In the genomic region with DNA sequence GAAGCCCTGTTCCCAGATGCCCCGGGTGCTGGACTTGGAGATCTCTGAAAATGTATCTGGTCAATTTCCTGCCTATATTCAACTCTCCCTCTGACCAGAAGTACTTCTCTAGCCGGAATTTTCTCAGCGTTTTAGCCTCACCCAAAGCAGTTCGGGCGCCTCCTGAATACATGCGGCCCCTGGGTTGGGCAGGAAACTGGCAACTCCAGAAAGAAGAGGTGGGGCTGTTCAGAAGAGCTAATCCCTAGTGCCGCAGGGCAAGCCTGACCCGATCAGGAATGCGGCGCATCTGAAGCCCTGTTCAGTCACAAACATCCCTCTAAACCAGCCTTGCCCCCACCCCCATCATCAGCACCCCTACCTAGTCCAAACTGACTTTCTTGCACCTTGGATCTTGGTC, we compare ENCODE assay signal across 9 mouse cellular contexts. TPM values are rescaled to one million over a fixed set of nuclear protein-coding genes. Genes with fewer than 3 reads are reported as not detected.
DNase-seq lines count a peak whose midpoint lies in the region; ATAC-seq and TF ChIP-seq lines count a peak whose summit lies in the region.
"Had no signal": no experiment of that assay in that cellular context is flagged by ENCODE, and none has a peak within 500 bp of the region (broad histone marks: within the 10 kb centered on the region; RNA-seq: fewer than 3 reads in every experiment).

No protein-coding gene starts in this region.

- peak overlapping the region; percentile 81 for H3K4me2 ChIP-seq in forebrain, embryonic 11.5 days (ENCODE audit: low read depth, low read length, severe bottlenecking)
- H3K4me2 ChIP-seq in limb, embryonic 14.5 days (replicated peaks; ENCODE audit: low read depth, low read length, severe bottlenecking): peak overlapping the region; percentile 86
- H3K4me2 ChIP-seq in neural tube, embryonic 15.5 days: peak overlapping the region; percentile 88

- no peak for ATAC-seq in megakaryocyte, adult 5-6 weeks (ENCODE audit: poor library complexity, severe bottlenecking)
- peak; percentile 23 for ATAC-seq in forebrain, embryonic 11.5 days (replicated peaks; ENCODE audit: low FRiP score)
- peak; percentile 19; the same call in 1 of the 2 replicates for ATAC-seq in limb, embryonic 14.5 days (ENCODE audit: low FRiP score, low read depth)
- peak; percentile 18 for ATAC-seq in neural tube, embryonic 15.5 days (ENCODE audit: low FRiP score)

- peak overlapping the region; percentile 99 for H3K9ac ChIP-seq in forebrain, embryonic 11.5 days (ENCODE audit: low read length)
- peak overlapping the region; percentile 99 for H3K9ac ChIP-seq in limb, embryonic 14.5 days (ENCODE audit: low read depth, low read length, severe bottlenecking)
- H3K9ac ChIP-seq in neural tube, embryonic 15.5 days (replicated peaks): peak overlapping the region; percentile 97

- H3K4me3 ChIP-seq in megakaryocyte, embryonic 14.5 days (replicated peaks): peak overlapping the region; percentile 94
- H3K4me3 ChIP-seq in forebrain, embryonic 11.5 days (ENCODE audit: low read depth, low read length): peak overlapping the region; percentile 87
- peak overlapping the region; percentile 94 for H3K4me3 ChIP-seq in limb, embryonic 14.5 days (replicated peaks; ENCODE audit: low read length)
- peak overlapping the region; percentile 90 for H3K4me3 ChIP-seq in neural tube, embryonic 15.5 days (replicated peaks)

- no peaks in the 10 kb centered on the region for H3K9me3 ChIP-seq in megakaryocyte, embryonic 14.5 days
- H3K9me3 ChIP-seq in forebrain, embryonic 11.5 days (ENCODE audit: control insufficient read depth, low read length): no peaks in the 10 kb centered on the region
- H3K9me3 ChIP-seq in limb, embryonic 14.5 days (ENCODE audit: control insufficient read depth, low read length): no peaks in the 10 kb centered on the region
- H3K9me3 ChIP-seq in neural tube, embryonic 15.5 days (replicated peaks): no peaks in the 10 kb centered on the region

- peak overlapping the region; percentile 100 for H3K27ac ChIP-seq in forebrain, embryonic 11.5 days (ENCODE audit: low read depth, low read length)
- H3K27ac ChIP-seq in limb, embryonic 14.5 days (replicated peaks; ENCODE audit: low read depth, low read length): peak overlapping the region; percentile 100
- peak overlapping the region; percentile 98 for H3K27ac ChIP-seq in neural tube, embryonic 15.5 days (replicated peaks)

- peaks cover 38% of the 10 kb centered on the region for H3K27me3 ChIP-seq in megakaryocyte, embryonic 14.5 days (replicated peaks)
- H3K27me3 ChIP-seq in forebrain, embryonic 11.5 days (ENCODE audit: control insufficient read depth, insufficient read depth, low read length): no peaks in the 10 kb centered on the region
- no peaks in the 10 kb centered on the region for H3K27me3 ChIP-seq in limb, embryonic 14.5 days (ENCODE audit: control insufficient read depth, insufficient read depth, low read length)
- H3K27me3 ChIP-seq in neural tube, embryonic 15.5 days (replicated peaks): no peaks in the 10 kb centered on the region

- H3K36me3 ChIP-seq in megakaryocyte, embryonic 14.5 days (replicated peaks; ENCODE audit: low read length): peaks cover 10% of the 10 kb centered on the region
- H3K36me3 ChIP-seq in forebrain, embryonic 11.5 days (ENCODE audit: control insufficient read depth, insufficient read depth, low read length): no peaks in the 10 kb centered on the region
- peaks cover 19% of the 10 kb centered on the region for H3K36me3 ChIP-seq in limb, embryonic 14.5 days (ENCODE audit: control insufficient read depth, insufficient read depth, low read length)
- no peaks in the 10 kb centered on the region for H3K36me3 ChIP-seq in neural tube, embryonic 15.5 days

- peaks cover 64% of the 10 kb centered on the region for H3K4me1 ChIP-seq in megakaryocyte, embryonic 14.5 days
- H3K4me1 ChIP-seq in forebrain, embryonic 11.5 days (replicated peaks; ENCODE audit: control insufficient read depth, insufficient read depth, low read length): peaks cover 18% of the 10 kb centered on the region
- H3K4me1 ChIP-seq in limb, embryonic 14.5 days (ENCODE audit: control insufficient read depth, insufficient read depth, low read length): peaks cover 28% of the 10 kb centered on the region
- H3K4me1 ChIP-seq in neural tube, embryonic 15.5 days: peaks cover 43% of the 10 kb centered on the region

- TF ChIP-seq POLR2A in limb, embryonic 14.5 days (IDR thresholded peaks at IDR 0.05; ENCODE audit: borderline replicate concordance, extremely low read depth, insufficient read depth, insufficient read length): no peak

- intact Hi-C loops in left cerebral cortex, postnatal 36 days (cut with DNase I): loop anchor here (5.0 kb wide), 1 partner anchor 53 kb away; a partner anchor contains a TSS

- WGBS in forebrain, embryonic 11.5 days: 1% methylated on average over 10 of the region's 10 CpGs
- 0% methylated on average over 10 of the region's 10 CpGs for WGBS in limb, embryonic 14.5 days
- 3% methylated on average over 10 of the region's 10 CpGs for WGBS in neural tube, embryonic 15.5 days

- peak; percentile 83 for DNase-seq in forebrain, embryonic 11.5 days (ENCODE audit: low spot score)
- peak; percentile 54 for DNase-seq in limb, embryonic 14.5 days (ENCODE audit: low spot score)
- DNase-seq in left cerebral cortex, postnatal 36 days (ENCODE audit: low spot score in 2 of 2): no peak
- DNase-seq in thymus, postnatal 14 days: no peak
- DNase-seq in natural killer cell, adult 2 months (ENCODE audit: low spot score in 2 of 2): no peak

RNA-seq across cellular contexts. Expression of a gene that starts 0.7 kb away (rescaled TPM):
- 3.0 TPM in 1 of 2 replicates, not detected in the other for polyA plus RNA-seq in megakaryocyte, embryonic 14.5 days (2012; ENCODE audit: insufficient read depth, low replicate concordance)
- not detected in 2 replicates for total RNA-seq in megakaryocyte, adult 5-6 weeks (2015)
- total RNA-seq in megakaryocyte, adult 5-6 weeks (2017): not detected in 2 replicates
- 3.7 and 4.3 TPM in 2 replicates for polyA plus RNA-seq in forebrain, embryonic 11.5 days (2014; fragmentation: Nextera tagmentation; extraction: Ambion mirVana)
- 11.6 and 14.9 TPM in 2 replicates for polyA plus RNA-seq in limb, embryonic 14.5 days (2012; rRNA removed)
- polyA plus RNA-seq in limb, embryonic 14.5 days (2014; fragmentation: Nextera tagmentation; extraction: Ambion mirVana): 4.3 and 5.7 TPM in 2 replicates
- polyA plus RNA-seq in neural tube, embryonic 15.5 days (2015; fragmentation: Nextera tagmentation; extraction: Ambion mirVana): 5.0 and 5.9 TPM in 2 replicates
- 1 to 10 TPM; 1.2 to 1.7 TPM for total RNA-seq in left cerebral cortex, postnatal 36 days (2021)
- total RNA-seq: neutrophil, adult 5-6 weeks had no signal

RNA-seq across cellular contexts. Expression of a gene that starts 10.3 kb away (rescaled TPM):
- polyA plus RNA-seq in megakaryocyte, embryonic 14.5 days (2012; ENCODE audit: insufficient read depth, low replicate concordance): 2.6 and 2.9 TPM in 2 replicates
- total RNA-seq in megakaryocyte, adult 5-6 weeks (2015): 0.16 and 0.82 TPM in 2 replicates
- 0.40 and 0.69 TPM in 2 replicates for total RNA-seq in megakaryocyte, adult 5-6 weeks (2017)
- polyA plus RNA-seq in forebrain, embryonic 11.5 days (2014; fragmentation: Nextera tagmentation; extraction: Ambion mirVana): 12.7 and 13.2 TPM in 2 replicates
- 13.2 and 14.6 TPM in 2 replicates for polyA plus RNA-seq in limb, embryonic 14.5 days (2012; rRNA removed)
- polyA plus RNA-seq in limb, embryonic 14.5 days (2014; fragmentation: Nextera tagmentation; extraction: Ambion mirVana): 7.4 and 9.0 TPM in 2 replicates
- polyA plus RNA-seq in neural tube, embryonic 15.5 days (2015; fragmentation: Nextera tagmentation; extraction: Ambion mirVana): 15.0 and 16.2 TPM in 2 replicates
- 10 to 100 TPM; 65.8 to 94.6 TPM for total RNA-seq in left cerebral cortex, postnatal 36 days (2021)

RNA-seq across cellular contexts. Expression of a gene that starts 17.0 kb away (rescaled TPM):
- 0.70 TPM in 1 of 2 replicates, not detected in the other for polyA plus RNA-seq in megakaryocyte, embryonic 14.5 days (2012; ENCODE audit: insufficient read depth, low replicate concordance)
- total RNA-seq in megakaryocyte, adult 5-6 weeks (2015): 33.1 and 34.5 TPM in 2 replicates
- total RNA-seq in megakaryocyte, adult 5-6 weeks (2017): 33.1 and 36.2 TPM in 2 replicates
- 44.5 and 45.1 TPM in 2 replicates for polyA plus RNA-seq in forebrain, embryonic 11.5 days (2014; fragmentation: Nextera tagmentation; extraction: Ambion mirVana)
- 19.5 and 21.1 TPM in 2 replicates for polyA plus RNA-seq in limb, embryonic 14.5 days (2012; rRNA removed)
- 30.7 and 30.9 TPM in 2 replicates for polyA plus RNA-seq in limb, embryonic 14.5 days (2014; fragmentation: Nextera tagmentation; extraction: Ambion mirVana)
- polyA plus RNA-seq in neural tube, embryonic 15.5 days (2015; fragmentation: Nextera tagmentation; extraction: Ambion mirVana): 19.7 and 23.8 TPM in 2 replicates
- total RNA-seq in left cerebral cortex, postnatal 36 days (2021): 10 to 100 TPM in 1 of 2 experiments, 1 to 10 TPM in 1; 6.6 to 10.5 TPM

RNA-seq across cellular contexts. Expression of a gene that starts 29.1 kb away (rescaled TPM):
- polyA plus RNA-seq in megakaryocyte, embryonic 14.5 days (2012; ENCODE audit: insufficient read depth, low replicate concordance): 14.8 and 20.0 TPM in 2 replicates
- 39.8 and 42.7 TPM in 2 replicates for total RNA-seq in megakaryocyte, adult 5-6 weeks (2015)
- total RNA-seq in megakaryocyte, adult 5-6 weeks (2017): 32.6 and 37.9 TPM in 2 replicates
- 27.7 and 28.4 TPM in 2 replicates for polyA plus RNA-seq in forebrain, embryonic 11.5 days (2014; fragmentation: Nextera tagmentation; extraction: Ambion mirVana)
- 46.6 and 55.4 TPM in 2 replicates for polyA plus RNA-seq in limb, embryonic 14.5 days (2012; rRNA removed)
- polyA plus RNA-seq in limb, embryonic 14.5 days (2014; fragmentation: Nextera tagmentation; extraction: Ambion mirVana): 34.0 and 36.5 TPM in 2 replicates
- polyA plus RNA-seq in neural tube, embryonic 15.5 days (2015; fragmentation: Nextera tagmentation; extraction: Ambion mirVana): 15.6 and 17.6 TPM in 2 replicates
- 10 to 100 TPM; 42.1 to 48.9 TPM for total RNA-seq in left cerebral cortex, postnatal 36 days (2021)

RNA-seq across cellular contexts. Expression of a gene that starts 31.1 kb away (rescaled TPM):
- not detected in 2 replicates for polyA plus RNA-seq in megakaryocyte, embryonic 14.5 days (2012; ENCODE audit: insufficient read depth, low replicate concordance)
- total RNA-seq in megakaryocyte, adult 5-6 weeks (2015): 1.5 and 2.1 TPM in 2 replicates
- 0.94 and 2.2 TPM in 2 replicates for total RNA-seq in megakaryocyte, adult 5-6 weeks (2017)
- 30.4 and 35.7 TPM in 2 replicates for polyA plus RNA-seq in forebrain, embryonic 11.5 days (2014; fragmentation: Nextera tagmentation; extraction: Ambion mirVana)
- polyA plus RNA-seq in limb, embryonic 14.5 days (2012; rRNA removed): 38.9 and 41.2 TPM in 2 replicates
- 44.1 and 44.4 TPM in 2 replicates for polyA plus RNA-seq in limb, embryonic 14.5 days (2014; fragmentation: Nextera tagmentation; extraction: Ambion mirVana)
- 33.1 and 38.3 TPM in 2 replicates for polyA plus RNA-seq in neural tube, embryonic 15.5 days (2015; fragmentation: Nextera tagmentation; extraction: Ambion mirVana)
- total RNA-seq in left cerebral cortex, postnatal 36 days (2021): 1 to 10 TPM; 5.3 to 7.7 TPM
- total RNA-seq: neutrophil, adult 5-6 weeks had no signal

Comparison
In these comparisons a context has a peak if more than half of its experiments do, and no peak if none do; other contexts are left out.
1. DNase-seq: peak in forebrain, embryonic 11.5 days (single experiment) and limb, embryonic 14.5 days (single experiment); none in left cerebral cortex, postnatal 36 days (0 of 2), thymus, postnatal 14 days (single experiment) and natural killer cell, adult 2 months (0 of 2).
2. RNA of a gene that starts 17.0 kb away (polyA plus RNA-seq): 44.5 to 45.1 TPM in forebrain, embryonic 11.5 days, 19.5 to 30.9 TPM in limb, embryonic 14.5 days and 19.7 to 23.8 TPM in neural tube, embryonic 15.5 days; 0.70 TPM in megakaryocyte, embryonic 14.5 days; every median in the first group is over 10 times any median in the second.
3. Peak in every context shown above with its lines, with median percentiles within 50 percentile points of each other: H3K4me3 ChIP-seq, H3K27ac ChIP-seq, H3K4me2 ChIP-seq and H3K9ac ChIP-seq.